Comparison of ENCODE assay signal across 24 mouse cellular contexts in the genomic region with DNA sequence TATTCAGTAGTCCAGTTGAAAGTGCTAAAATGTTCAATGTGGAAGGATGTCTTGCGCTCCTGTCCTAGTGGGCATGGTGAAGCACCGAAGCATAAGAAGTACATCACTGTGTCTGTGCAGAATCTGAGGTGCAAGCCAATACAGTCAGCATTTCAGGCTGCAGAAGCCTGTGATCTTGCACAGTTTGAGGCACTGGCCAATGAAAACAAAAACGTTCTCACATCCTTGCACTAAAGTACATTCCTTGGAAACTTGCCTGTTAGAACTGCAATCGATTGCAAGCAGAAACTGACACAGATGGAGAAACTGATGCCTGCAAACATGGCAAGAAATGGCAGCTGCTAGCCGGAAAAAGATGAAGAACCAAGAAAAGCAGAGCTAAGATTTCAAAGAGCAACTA.
DNase-seq lines count a peak whose midpoint lies in the region; ATAC-seq lines count a peak whose summit lies in the region.
"Had no signal": no experiment of that assay in that cellular context is flagged by ENCODE, and none has a peak within 500 bp of the region (broad histone marks: within the 10 kb centered on the region; RNA-seq: fewer than 3 reads in every experiment).

No protein-coding gene starts in this region.

- no peak overlapping the region for H3K9ac ChIP-seq in forebrain, embryonic 13.5 days
- no peak overlapping the region for H3K9ac ChIP-seq in forebrain, embryonic 12.5 days
- H3K9ac ChIP-seq: embryonic facial prominence, embryonic 15.5 days; heart, embryonic 15.5 days had no signal

- H3K36me3 ChIP-seq in forebrain, embryonic 13.5 days (ENCODE audit: poor library complexity, severe bottlenecking): no peaks in the 10 kb centered on the region
- no peaks in the 10 kb centered on the region for H3K36me3 ChIP-seq in forebrain, embryonic 12.5 days (replicated peaks)
- H3K36me3 ChIP-seq: embryonic facial prominence, embryonic 15.5 days; G1E; heart, embryonic 15.5 days had no signal

- 80% methylated on average over 5 of the region's 5 CpGs for WGBS in forebrain, embryonic 13.5 days
- 86% methylated on average over 5 of the region's 5 CpGs for WGBS in forebrain, embryonic 12.5 days

- no peak overlapping the region for H3K4me3 ChIP-seq in forebrain, embryonic 13.5 days
- no peak overlapping the region for H3K4me3 ChIP-seq in forebrain, embryonic 12.5 days (replicated peaks)
- H3K4me3 ChIP-seq: embryonic facial prominence, embryonic 15.5 days; heart, adult 2 months; heart, embryonic 15.5 days; left cerebral cortex, adult 2 months; megakaryocyte, embryonic 14.5 days had no signal

- H3K27me3 ChIP-seq in forebrain, embryonic 13.5 days: no peaks in the 10 kb centered on the region
- H3K27me3 ChIP-seq in forebrain, embryonic 12.5 days: no peaks in the 10 kb centered on the region
- H3K27me3 ChIP-seq: embryonic facial prominence, embryonic 15.5 days; heart, embryonic 15.5 days; megakaryocyte, embryonic 14.5 days had no signal

- no peak overlapping the region for H3K27ac ChIP-seq in forebrain, embryonic 13.5 days
- no peak overlapping the region for H3K27ac ChIP-seq in forebrain, embryonic 12.5 days
- H3K27ac ChIP-seq: embryonic facial prominence, embryonic 15.5 days; heart, adult 2 months; heart, embryonic 15.5 days; left cerebral cortex, adult 2 months had no signal

- no peaks in the 10 kb centered on the region for H3K4me1 ChIP-seq in forebrain, embryonic 13.5 days
- H3K4me1 ChIP-seq in forebrain, embryonic 12.5 days: no peaks in the 10 kb centered on the region
- H3K4me1 ChIP-seq: embryonic facial prominence, embryonic 15.5 days; heart, embryonic 15.5 days; megakaryocyte, embryonic 14.5 days had no signal

- DNase-seq in layer of hippocampus, adult 11-12 months (ENCODE audit: low spot score): peak; percentile 31
- DNase-seq in layer of hippocampus, postnatal 36 days: no peak
- peak; percentile 37 for DNase-seq in adipocyte (ENCODE audit: low spot score)
- peak; percentile 31 for DNase-seq in gonadal fat pad, adult 2 months (ENCODE audit: low read depth)
- DNase-seq in adrenal gland, adult 8-10 months: no peak
- DNase-seq in heart, adult 18-20 months: no peak
- DNase-seq: adrenal gland, postnatal 36 days; cerebellum, adult 9-11 months; heart, adult 2 months; heart, postnatal 4 days; kidney, adult 11 months; lung, adult 18-20 months; lung, postnatal 14 days; right cerebral cortex, postnatal 25 days had no signal

- H3K9me3 ChIP-seq in forebrain, embryonic 13.5 days (replicated peaks): no peaks in the 10 kb centered on the region
- no peaks in the 10 kb centered on the region for H3K9me3 ChIP-seq in forebrain, embryonic 12.5 days
- H3K9me3 ChIP-seq: embryonic facial prominence, embryonic 15.5 days; heart, embryonic 15.5 days had no signal

- peak; percentile 55; the same call in 1 of the 2 replicates for ATAC-seq in forebrain, embryonic 13.5 days
- ATAC-seq in forebrain, embryonic 12.5 days (ENCODE audit: low FRiP score): no peak
- ATAC-seq: activated CD4-positive, CD25-positive, alpha-beta regulatory T cell, adult 4 months; midbrain, embryonic 16.5 days had no signal

- H3K4me2 ChIP-seq in forebrain, embryonic 13.5 days: no peak overlapping the region
- H3K4me2 ChIP-seq in forebrain, embryonic 12.5 days: no peak overlapping the region
- H3K4me2 ChIP-seq: embryonic facial prominence, embryonic 15.5 days; heart, embryonic 15.5 days; liver, embryonic 11.5 days had no signal

Comparison
In these comparisons a context has a peak if more than half of its experiments do, and no peak if none do; other contexts are left out.
1. DNase-seq: peak in layer of hippocampus, adult 11-12 months (single experiment), adipocyte (single experiment) and gonadal fat pad, adult 2 months (single experiment); none in layer of hippocampus, postnatal 36 days (0 of 2), adrenal gland, adult 8-10 months (single experiment) and heart, adult 18-20 months (0 of 2).